Mouse (Mus musculus): ENCODE measurements around the gene 4632433K11Rik. TPM values are rescaled to one million over a fixed set of nuclear protein-coding genes. Genes with fewer than 3 reads are reported as not detected.

Gene 4632433K11Rik
- not detected in 2 replicates for polyA plus RNA-seq (2015; fragmentation: Nextera tagmentation; extraction: Ambion mirVana)

- H3K27ac ChIP-seq (ENCODE audit: low read depth, low read length), result no peak within 1 kb of the TSS
- 90% methylated on average over 3 of the region's 3 CpGs for WGBS
- H3K4me1 ChIP-seq (replicated peaks; ENCODE audit: control insufficient read depth, insufficient read depth, low read length), result 0 out of 2 replicates have a peak, but pooled peaks cover 3% of the 10 kb centered on the region
- no peak within 1 kb of the TSS for H3K9ac ChIP-seq (ENCODE audit: low read depth, low read length)
- TF ChIP-seq CTCF (IDR thresholded peaks at IDR 0.05; ENCODE audit: low read depth), result no peak
- H3K9me3 ChIP-seq (ENCODE audit: control insufficient read depth), result peaks cover 16% of the 10 kb centered on the region
- H3K27me3 ChIP-seq (replicated peaks; ENCODE audit: control insufficient read depth, insufficient read depth, low read length), result no peaks in the 10 kb centered on the region
- no peak for ATAC-seq
- no peak within 1 kb of the TSS for H3K4me3 ChIP-seq (ENCODE audit: low read depth, low read length)
- no peak within 1 kb of the TSS for H3K4me2 ChIP-seq (replicated peaks; ENCODE audit: low read depth)
- H3K36me3 ChIP-seq (ENCODE audit: control insufficient read depth, insufficient read depth), result peaks cover 60% of the 10 kb centered on the region
These were observed at the start of gene 4632433K11Rik for GRCm38 (mm10) chr7:5033818-5034217. Gene 4632433K11Rik (plus strand): TSS chr7:5034118.

GRCm38 (mm10) chr7:4988250-4988649, 45.7 kb upstream of the 4632433K11Rik start:
- no peaks in the 10 kb centered on the region for H3K9me3 ChIP-seq (ENCODE audit: control insufficient read depth)
- H3K9ac ChIP-seq (ENCODE audit: low read depth, low read length), result no peak overlapping the region
- H3K27me3 ChIP-seq (replicated peaks; ENCODE audit: control insufficient read depth, insufficient read depth, low read length), result no peaks in the 10 kb centered on the region
- TF ChIP-seq CTCF (IDR thresholded peaks at IDR 0.05; ENCODE audit: low read depth), result no peak
- H3K4me2 ChIP-seq (replicated peaks; ENCODE audit: low read depth), result no peak overlapping the region
- no peak for ATAC-seq
- H3K4me1 ChIP-seq (replicated peaks; ENCODE audit: control insufficient read depth, insufficient read depth, low read length), result no peaks in the 10 kb centered on the region
- no peak overlapping the region for H3K4me3 ChIP-seq (ENCODE audit: low read depth, low read length)
- 44% methylated on average over 2 of the region's 2 CpGs for WGBS
- H3K36me3 ChIP-seq (ENCODE audit: control insufficient read depth, insufficient read depth), result peaks cover 11% of the 10 kb centered on the region; the same call in 1 of the 2 replicates
- H3K27ac ChIP-seq (ENCODE audit: low read depth, low read length), result no peak overlapping the region

GRCm38 (mm10) chr7:4993347-4993998, 40.4 kb upstream of the 4632433K11Rik start:
- WGBS, result 68% methylated on average over 54 of the region's 55 CpGs
- peaks cover 16% of the 10 kb centered on the region; the same call in 1 of the 2 replicates for H3K36me3 ChIP-seq (ENCODE audit: control insufficient read depth, insufficient read depth)
- H3K4me2 ChIP-seq (replicated peaks; ENCODE audit: low read depth), result no peak overlapping the region
- no peak overlapping the region for H3K4me3 ChIP-seq (ENCODE audit: low read depth, low read length)
- no peaks in the 10 kb centered on the region for H3K27me3 ChIP-seq (replicated peaks; ENCODE audit: control insufficient read depth, insufficient read depth, low read length)
- H3K9ac ChIP-seq (ENCODE audit: low read depth, low read length), result no peak overlapping the region
- H3K27ac ChIP-seq (ENCODE audit: low read depth, low read length), result no peak overlapping the region
- 0 out of 2 replicates have a peak, but pooled peaks cover 3% of the 10 kb centered on the region for H3K9me3 ChIP-seq (ENCODE audit: control insufficient read depth)
- no peak for TF ChIP-seq CTCF (IDR thresholded peaks at IDR 0.05; ENCODE audit: low read depth)
- no peak for ATAC-seq
- no peaks in the 10 kb centered on the region for H3K4me1 ChIP-seq (replicated peaks; ENCODE audit: control insufficient read depth, insufficient read depth, low read length)

- H3K27ac ChIP-seq (ENCODE audit: low read depth, low read length), result no peak overlapping the region
- ATAC-seq, result no peak
- WGBS, result 72% methylated on average over 59 of the region's 59 CpGs
- no peaks in the 10 kb centered on the region for H3K4me1 ChIP-seq (replicated peaks; ENCODE audit: control insufficient read depth, insufficient read depth, low read length)
- TF ChIP-seq CTCF (IDR thresholded peaks at IDR 0.05; ENCODE audit: low read depth), result no peak
- peaks cover 16% of the 10 kb centered on the region; the same call in 1 of the 2 replicates for H3K36me3 ChIP-seq (ENCODE audit: control insufficient read depth, insufficient read depth)
- H3K27me3 ChIP-seq (replicated peaks; ENCODE audit: control insufficient read depth, insufficient read depth, low read length), result no peaks in the 10 kb centered on the region
- H3K9me3 ChIP-seq (ENCODE audit: control insufficient read depth), result 0 out of 2 replicates have a peak, but pooled peaks cover 3% of the 10 kb centered on the region
- no peak overlapping the region for H3K4me2 ChIP-seq (replicated peaks; ENCODE audit: low read depth)
- no peak overlapping the region for H3K9ac ChIP-seq (ENCODE audit: low read depth, low read length)
- no peak overlapping the region for H3K4me3 ChIP-seq (ENCODE audit: low read depth, low read length)
These were observed 39.7 kb upstream of the 4632433K11Rik start for GRCm38 (mm10) chr7:4993999-4994788.

- ATAC-seq, result no peak; the same call in 1 of the 2 replicates
- Histone ChIP-seq H3K4me2 (replicated peaks; ENCODE audit: low read depth) (peak overlapping the region; percentile 90), H3K27me3 (replicated peaks; ENCODE audit: control insufficient read depth, insufficient read depth, low read length) (no peaks in the 10 kb centered on the region), H3K27ac (ENCODE audit: low read depth, low read length) (peak overlapping the region; percentile 62), H3K36me3 (ENCODE audit: control insufficient read depth, insufficient read depth) (peaks cover 16% of the 10 kb centered on the region; the same call in 1 of the 2 replicates), H3K9ac (ENCODE audit: low read depth, low read length) (peak overlapping the region; percentile 76), H3K9me3 (ENCODE audit: control insufficient read depth) (0 out of 2 replicates have a peak, but pooled peaks cover 3% of the 10 kb centered on the region), H3K4me1 (replicated peaks; ENCODE audit: control insufficient read depth, insufficient read depth, low read length) (no peaks in the 10 kb centered on the region), H3K4me3 (ENCODE audit: low read depth, low read length) (peak overlapping the region; percentile 79)
- no peak for TF ChIP-seq CTCF (IDR thresholded peaks at IDR 0.05; ENCODE audit: low read depth)
- WGBS, result 6% methylated on average over 19 of the region's 19 CpGs
These were observed 38.5 kb upstream of the 4632433K11Rik start for GRCm38 (mm10) chr7:4995268-4996002.
